Mouse (Mus musculus) retina, postnatal 7 days (tissue): ENCODE measurements at regions not wholly inside any gene's neighbourhood (a gene's known extent, or its start where the extent isn't known, plus 50 kb on each side); places are given as distances from the start of the nearest gene placed in this dataset.
A peak's percentile ranks its signal among the peaks of the same experiment; 100 is the strongest.

ENCODE experiments used
- DNase-seq: peaks from one replicate; pipeline ENCODE4 v3.0.0-alpha.2; 2012; ENCODE audit warnings: low read depth, low spot score

DNA sequence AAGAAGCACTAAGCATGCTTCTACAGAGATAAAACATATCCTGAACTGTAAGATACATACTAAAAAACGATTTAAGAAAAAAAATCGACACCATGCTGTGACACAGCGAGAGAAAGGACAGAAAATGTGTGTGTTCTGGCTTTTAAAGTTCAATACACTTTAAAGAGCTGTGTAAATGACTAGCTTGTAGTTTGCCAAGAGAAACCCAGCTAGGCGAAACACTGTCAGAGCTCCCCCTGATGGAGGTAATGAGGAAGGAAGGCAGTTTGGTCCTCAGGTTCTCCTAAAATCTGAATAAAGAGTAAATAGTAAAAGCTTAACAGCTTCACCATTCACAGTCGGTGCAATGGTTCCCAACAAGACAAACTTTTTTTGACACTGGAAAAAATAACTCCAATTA, 67.1 kb upstream of the Gabrg2 start:
- peak; percentile 16 for DNase-seq

DNA sequence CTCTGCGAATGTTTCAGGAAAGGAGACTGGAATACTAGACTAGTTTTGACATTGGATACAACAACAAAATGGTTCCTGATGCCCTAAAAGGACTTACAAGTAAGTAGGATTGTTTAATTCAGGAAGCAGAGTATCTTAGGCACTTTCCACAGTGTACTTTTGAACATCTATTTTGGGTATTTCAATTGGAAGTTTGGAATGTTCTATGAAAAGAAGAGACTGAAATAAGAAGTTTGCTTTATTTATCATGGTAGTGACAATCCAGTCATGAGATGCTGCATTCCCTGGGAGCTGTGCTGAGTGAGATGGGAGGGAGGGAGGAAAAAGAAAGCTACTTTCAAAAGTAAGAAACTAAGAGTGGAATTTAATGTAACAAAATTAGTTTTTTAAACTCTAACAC, 50.9 kb upstream of the Gabrg2 start:
- no peak for DNase-seq
